Mouse (Mus musculus): ENCODE data around the gene Camk2b.
A peak's percentile ranks its signal among the peaks of the same experiment; 100 is the strongest.

GRCm38 (mm10) chr11:6003046-6003639, 63.0 kb downstream of the Camk2b start:
- peak; percentile 38 for TF ChIP-seq CTCF (conservative IDR thresholded peaks at IDR 0.05; ENCODE audit: insufficient read depth, insufficient read length, low read depth, low read length)
- no peak for TF ChIP-seq POLR2A (IDR thresholded peaks at IDR 0.05; ENCODE audit: low read depth, low read length)
